Mouse (Mus musculus) lung, embryonic 14.5 days (tissue): ENCODE measurements around the gene Tepsin. TPM values are rescaled to one million over a fixed set of nuclear protein-coding genes. Genes with fewer than 3 reads are reported as not detected.
A peak's percentile ranks its signal among the peaks of the same experiment; 100 is the strongest.

Experiments
- ATAC-seq: fragments of 200-750 bp; cut with Nextera tagmentation; 2 replicates; pipeline ENCODE4 v1.8.0; 2017; ENCODE audit warnings: mild to moderate bottlenecking, moderate TSS enrichment, moderate library complexity; ENCODE audit not compliant: insufficient read depth
- DNase-seq: peaks from one replicate; pipeline ENCODE4 v3.0.0-alpha.2; 2015
- H3K27ac ChIP-seq: fragments of 300-500 bp; sonication (generic); 2 replicates; pipeline ENCODE4 v1.5.1; 2014; ENCODE audit warnings: low read depth, mild to moderate bottlenecking, moderate library complexity
- H3K27me3 ChIP-seq: fragments of 300-500 bp; sonication (generic); 2 replicates; pipeline ENCODE4 v1.6.1; 2014; ENCODE audit warnings: low read length, control low read depth; ENCODE audit not compliant: insufficient read depth
- H3K36me3 ChIP-seq: fragments of 300-500 bp; sonication (generic); 2 replicates; pipeline ENCODE4 v1.6.1; 2014; ENCODE audit warnings: control low read depth; ENCODE audit not compliant: insufficient read depth
- H3K4me1 ChIP-seq: fragments of 300-500 bp; sonication (generic); 2 replicates; pipeline ENCODE4 v1.6.1; 2014; ENCODE audit warnings: antibody characterized with exemption, control low read depth; ENCODE audit not compliant: insufficient read depth
- H3K4me2 ChIP-seq: fragments of 300-500 bp; sonication (generic); 2 replicates; pipeline ENCODE4 v1.6.1; 2014; ENCODE audit warnings: mild to moderate bottlenecking
- H3K4me3 ChIP-seq: fragments of 300-500 bp; sonication (generic); 2 replicates; pipeline ENCODE4 v1.5.1; 2014; ENCODE audit warnings: low read depth, low read length
- H3K9ac ChIP-seq: fragments of 300-500 bp; sonication (generic); 2 replicates; pipeline ENCODE4 v1.6.1; 2014
- H3K9me3 ChIP-seq: fragments of 300-500 bp; sonication (generic); 2 replicates; pipeline ENCODE4 v1.6.1; 2016; ENCODE audit warnings: low read depth, low read length, control low read depth
- CTCF ChIP-seq: IDR thresholded peaks from 2 replicates; pipeline ENCODE4 v1.5.1; 2016; ENCODE audit warnings: antibody characterized with exemption, low read depth
- WGBS: fragments of 180-500 bp; shearing (Covaris S2); extraction: QIAGEN DNeasy Blood & Tissue Kit; methylation state at CpG from one replicate; pipeline ENCODE4 v1.1.7; 2014; 5-methylcytosine and 5-hydroxymethylcytosine counted together
- polyA plus RNA-seq: library from polyadenylated mRNA; unstranded; fragments of >200 nt; fragmentation: Nextera tagmentation; extraction: Ambion mirVana; gene quantifications from 2 replicates; pipeline ENCODE4 v1.2.1, GENCODE M21; 2014

Gene Tepsin
- 13.4 and 17.1 TPM in 2 replicates for polyA plus RNA-seq

DNA sequence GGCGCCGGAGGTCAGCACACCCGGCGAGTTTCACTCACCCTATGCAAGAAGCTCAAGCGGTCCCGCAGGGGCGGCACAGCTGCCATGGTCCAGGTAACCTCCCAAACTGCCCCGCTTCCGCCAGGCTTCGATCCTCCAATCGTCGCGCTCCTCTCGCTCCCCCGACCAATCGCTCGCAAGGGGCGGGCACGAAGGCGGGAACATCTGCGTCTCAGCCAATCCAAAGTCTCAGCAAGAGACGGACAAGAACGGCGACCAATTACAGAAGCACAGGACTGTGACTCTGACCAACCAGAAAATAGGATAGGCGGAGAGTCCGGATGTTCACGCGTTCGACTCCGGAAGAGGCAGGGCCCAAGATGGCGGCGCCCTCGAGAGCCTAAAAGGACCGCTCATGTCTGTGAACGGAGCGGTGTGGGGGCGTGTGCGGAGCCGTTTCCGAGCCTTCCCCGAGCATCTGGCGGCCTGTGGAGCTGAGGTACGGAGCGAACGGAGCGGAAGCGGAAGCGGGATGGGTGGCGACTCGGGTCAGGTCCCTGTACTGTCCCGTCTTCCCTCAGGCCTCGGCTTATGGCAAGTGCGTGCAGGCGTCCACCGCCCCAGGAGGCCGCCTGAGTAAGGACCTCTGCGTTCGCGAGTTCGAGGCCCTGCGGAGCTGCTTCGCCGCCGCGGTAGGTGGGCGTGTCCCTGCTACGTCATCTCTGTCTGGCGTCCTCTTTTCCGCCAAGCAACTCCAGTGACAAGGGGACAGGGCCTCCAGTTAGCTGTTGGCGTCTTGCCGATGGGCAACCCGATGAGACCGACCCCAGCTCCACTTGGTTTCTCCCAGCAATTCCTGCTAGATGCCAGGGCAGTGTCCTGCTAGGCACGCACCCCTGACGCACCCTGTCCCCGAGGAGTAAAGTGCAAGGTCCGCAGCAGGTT is at the start of gene Tepsin, which contains the start of gene Ndufaf8:
Gene Tepsin, minus strand, starts transcription at position 144 of the 924 bp plus-strand sequence.
Gene Ndufaf8, plus strand, starts transcription at position 341 of the 924 bp plus-strand sequence.
- Histone ChIP-seq H3K4me1 (0 out of 2 replicates have a peak, but pooled peaks cover 5% of the 10 kb centered on the region), H3K9me3 (no peaks in the 10 kb centered on the region), H3K27ac (peak within 1 kb of the TSS; percentile 95), H3K4me3 (peak within 1 kb of the TSS; percentile 90), H3K27me3 (no peaks in the 10 kb centered on the region), H3K9ac (peak within 1 kb of the TSS; percentile 84), H3K4me2 (peak within 1 kb of the TSS; percentile 96), H3K36me3 (peaks cover 26% of the 10 kb centered on the region)
- WGBS: under 1% methylated on average over 77 of the region's 77 CpGs
- peak; percentile 98 for ATAC-seq
- TF ChIP-seq CTCF: no peak
- DNase-seq: peak; percentile 97

DNA sequence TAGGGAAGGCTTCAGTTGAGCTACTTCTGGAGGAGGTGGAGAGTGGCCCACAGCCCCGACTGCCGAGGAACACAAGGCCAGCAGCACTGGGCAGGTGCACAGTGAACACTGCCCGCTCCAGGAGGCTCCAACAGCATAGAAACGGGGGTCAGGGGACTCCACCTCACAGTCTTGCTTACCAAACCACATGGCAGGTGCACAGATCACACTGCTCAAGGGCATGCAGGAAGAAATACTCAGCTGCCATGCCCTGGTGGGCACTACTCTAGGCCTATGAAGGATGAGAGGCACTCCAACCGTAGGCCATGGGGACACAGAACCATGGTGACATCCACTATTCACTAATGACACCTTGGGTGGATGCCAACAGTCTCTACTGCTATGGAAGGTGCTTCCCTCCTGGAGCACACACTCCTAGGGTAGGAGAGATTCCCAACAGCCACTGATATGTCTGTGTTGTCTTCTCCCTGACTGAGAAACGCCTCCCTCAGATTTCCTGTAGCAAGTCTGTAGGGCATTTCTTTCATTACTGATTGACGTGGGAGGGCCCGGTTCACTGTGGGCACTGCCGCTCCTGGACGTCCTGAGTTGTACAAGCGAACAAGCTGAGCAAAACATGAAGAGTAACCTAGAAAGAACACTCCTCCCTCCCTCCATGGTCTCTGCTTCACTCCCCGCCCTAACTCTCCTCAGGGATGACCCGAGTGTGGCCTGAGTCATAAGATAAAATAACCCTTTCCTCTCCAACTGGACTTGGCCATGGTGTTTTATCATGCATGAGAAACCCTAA is 45.4 kb upstream of the Tepsin start:
- no peak overlapping the region for H3K9ac ChIP-seq
- no peak overlapping the region for H3K4me2 ChIP-seq
- no peaks in the 10 kb centered on the region for H3K9me3 ChIP-seq
- no peak for TF ChIP-seq CTCF
- 64% methylated on average over 13 of the region's 13 CpGs for WGBS
- no peaks in the 10 kb centered on the region for H3K27me3 ChIP-seq
- DNase-seq: no peak
- ATAC-seq: no peak
- H3K4me3 ChIP-seq: no peak overlapping the region
- H3K27ac ChIP-seq: peak overlapping the region; percentile 52; the same call in 1 of the 2 replicates
- H3K36me3 ChIP-seq: peaks cover 34% of the 10 kb centered on the region; the same call in 1 of the 2 replicates
- no peaks in the 10 kb centered on the region for H3K4me1 ChIP-seq

DNA sequence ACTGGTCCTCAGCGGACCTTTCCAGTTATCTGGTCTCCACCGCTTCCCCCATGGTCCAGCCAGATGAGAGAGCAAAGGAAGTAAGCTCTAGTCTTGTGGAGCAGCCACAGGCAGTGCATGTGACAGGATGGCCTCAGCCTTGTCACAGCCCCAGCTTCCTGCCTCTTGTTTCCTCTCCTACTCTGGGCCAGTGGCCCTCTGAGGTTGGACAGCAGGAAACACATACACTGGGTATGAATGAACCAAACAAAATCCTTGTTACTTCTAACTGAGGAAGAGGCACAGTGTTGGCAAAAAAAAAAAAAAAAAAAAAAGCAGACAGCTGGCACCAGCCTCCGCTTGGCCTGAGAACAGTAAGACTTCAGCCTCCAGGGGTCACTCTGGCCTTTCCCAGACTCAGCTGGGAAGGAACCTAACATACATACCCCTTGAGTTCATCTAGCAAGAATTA is 44.1 kb upstream of the Tepsin start:
- TF ChIP-seq CTCF: peak; percentile 50
- H3K9ac ChIP-seq: 0 out of 2 replicates have a peak overlapping the region, but pooled peaks have one; percentile 2
- H3K4me2 ChIP-seq: no peak overlapping the region; the same call in 1 of the 2 replicates
- no peaks in the 10 kb centered on the region for H3K9me3 ChIP-seq
- H3K4me1 ChIP-seq: no peaks in the 10 kb centered on the region
- H3K27ac ChIP-seq: peak overlapping the region; percentile 75
- peaks cover 43% of the 10 kb centered on the region; the same call in 1 of the 2 replicates for H3K36me3 ChIP-seq
- H3K4me3 ChIP-seq: no peak overlapping the region
- peak; percentile 78 for DNase-seq
- no peaks in the 10 kb centered on the region for H3K27me3 ChIP-seq
- 72% methylated on average over 3 of the region's 3 CpGs for WGBS
- peak; percentile 80 for ATAC-seq

- TF ChIP-seq CTCF: peak; percentile 17; the same call in 1 of the 2 replicates
- Histone ChIP-seq H3K27me3 (no peaks in the 10 kb centered on the region), H3K4me3 (no peak overlapping the region), H3K9me3 (no peaks in the 10 kb centered on the region), H3K9ac (no peak overlapping the region), H3K4me1 (peaks cover 9% of the 10 kb centered on the region), H3K36me3 (peaks cover 27% of the 10 kb centered on the region; the same call in 1 of the 2 replicates), H3K27ac (no peak overlapping the region), H3K4me2 (no peak overlapping the region)
- DNase-seq: no peak
- WGBS: 70% methylated on average over 6 of the region's 6 CpGs
- no peak for ATAC-seq
These were observed 41.7 kb upstream of the Tepsin start for GRCm38 (mm10) chr11:120140255-120140654.

- no peak overlapping the region for H3K27ac ChIP-seq
- H3K9me3 ChIP-seq: no peaks in the 10 kb centered on the region
- ATAC-seq (no peak), DNase-seq (no peak)
- no peak overlapping the region for H3K9ac ChIP-seq
- TF ChIP-seq CTCF: no peak
- no peak overlapping the region for H3K4me3 ChIP-seq
- 68% methylated on average over 10 of the region's 10 CpGs for WGBS
- H3K4me2 ChIP-seq: no peak overlapping the region
- H3K36me3 ChIP-seq: peaks cover 31% of the 10 kb centered on the region; the same call in 1 of the 2 replicates
- H3K27me3 ChIP-seq: no peaks in the 10 kb centered on the region
- H3K4me1 ChIP-seq: peaks cover 9% of the 10 kb centered on the region
These were observed 40.8 kb upstream of the Tepsin start for GRCm38 (mm10) chr11:120139309-120139731.

DNA sequence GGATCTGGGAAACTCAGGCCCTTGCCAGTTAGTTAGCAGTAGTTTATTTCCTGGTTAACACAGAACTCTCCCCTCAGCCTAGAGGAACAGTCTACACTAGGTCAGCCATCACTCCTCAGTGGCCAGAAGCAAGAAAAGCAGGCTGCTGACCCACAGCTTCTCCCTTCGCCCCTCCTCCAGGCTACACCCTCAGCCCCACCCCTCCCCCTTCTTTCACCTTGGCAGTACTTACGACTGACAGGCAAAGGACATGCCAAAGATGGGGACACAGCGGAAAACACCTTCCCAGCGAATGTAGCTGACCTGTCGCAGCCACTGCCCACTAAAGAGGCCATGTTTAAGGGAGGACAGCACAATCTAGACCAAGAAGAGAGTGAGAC is 39.1 kb upstream of the Tepsin start:
- Histone ChIP-seq H3K4me3 (no peak overlapping the region), H3K9ac (no peak overlapping the region), H3K4me2 (peak overlapping the region; percentile 44; the same call in 1 of the 2 replicates), H3K27ac (peak overlapping the region; percentile 18; the same call in 1 of the 2 replicates), H3K36me3 (peaks cover 43% of the 10 kb centered on the region; the same call in 1 of the 2 replicates), H3K4me1 (peaks cover 9% of the 10 kb centered on the region), H3K27me3 (no peaks in the 10 kb centered on the region), H3K9me3 (no peaks in the 10 kb centered on the region)
- DNase-seq (no peak), ATAC-seq (no peak)
- TF ChIP-seq CTCF: no peak
- WGBS: 26% methylated on average over 5 of the region's 5 CpGs
